Mouse (Mus musculus) 3134 (cell line): ENCODE data around the gene Spock1.

ENCODE experiments used
- DNase-seq: peaks from one replicate; pipeline ENCODE4 v3.0.0-alpha.2; 2011; ENCODE audit warnings: low spot score; ENCODE audit not compliant: insufficient read length; ENCODE audit errors: extremely low read depth

Spock1 gene

GRCm38 (mm10) chr13:57428840-57429239 is 479.3 kb downstream of the Spock1 start:
- no peak for DNase-seq

GRCm38 (mm10) chr13:57418781-57419180 is 489.4 kb downstream of the Spock1 start:
- no peak for DNase-seq

GRCm38 (mm10) chr13:57414716-57415115 is 493.4 kb downstream of the Spock1 start:
- DNase-seq = no peak

- no peak for DNase-seq
Observed at GRCm38 (mm10) chr13:57407666-57408065, 500.5 kb downstream of the Spock1 start.

GRCm38 (mm10) chr13:57402386-57402785 is 505.7 kb downstream of the Spock1 start:
- DNase-seq = no peak

- DNase-seq = peak; percentile 64
Observed at GRCm38 (mm10) chr13:57372141-57372700, 535.9 kb downstream of the Spock1 start.
